Mouse (Mus musculus) E14TG2a.4 (cell line): ENCODE measurements at regions not wholly inside any gene's neighbourhood (a gene's known extent, or its start where the extent isn't known, plus 50 kb on each side); places are given as distances from the start of the nearest gene placed in this dataset.

ENCODE experiments used
- CTCF ChIP-seq: conservative IDR thresholded peaks from 2 replicates; pipeline ENCODE4 v1.5.1; 2014; ENCODE audit warnings: low read length
- NANOG ChIP-seq: IDR thresholded peaks from 2 replicates; pipeline ENCODE4 v1.6.1; 2014; ENCODE audit warnings: borderline replicate concordance, low read length, mixed read lengths
- POU5F1 ChIP-seq: IDR thresholded peaks from 2 replicates; pipeline ENCODE4 v1.6.1; 2014; ENCODE audit warnings: low read length, borderline replicate concordance

GRCm38 (mm10) chr4:140405993-140406881, 159.7 kb upstream of the Igsf21 start:
- TF ChIP-seq CTCF = peak; percentile 40
- TF ChIP-seq NANOG = no peak
- no peak for TF ChIP-seq POU5F1
